Mouse (Mus musculus) thymus, adult 2 months (tissue): ENCODE results near the gene Fkbp15. TPM values are rescaled to one million over a fixed set of nuclear protein-coding genes. Genes with fewer than 3 reads are reported as not detected.

ENCODE experiments used
- DNase-seq: peaks from one replicate; pipeline ENCODE4 v3.0.0; 2021
- H3K27ac ChIP-seq: fragments of 200-500 bp; 2 replicates; pipeline ENCODE4 v1.5.1; 2012; ENCODE audit warnings: low read length, control low read depth; ENCODE audit not compliant: control insufficient read depth, insufficient read depth
- H3K27me3 ChIP-seq: fragments of 200-500 bp; 2 replicates; pipeline ENCODE4 v1.6.1; 2012; ENCODE audit warnings: mild to moderate bottlenecking, low read length, moderate library complexity, mixed read lengths; ENCODE audit not compliant: control insufficient read depth, insufficient read depth
- H3K36me3 ChIP-seq: fragments of 200-500 bp; 2 replicates; pipeline ENCODE4 v1.6.1; 2012; ENCODE audit warnings: mild to moderate bottlenecking, low read length, moderate library complexity; ENCODE audit not compliant: control insufficient read depth, insufficient read depth
- H3K4me1 ChIP-seq: fragments of 200-500 bp; replicated peaks from 2 replicates; pipeline ENCODE4 v1.6.1; 2012; ENCODE audit warnings: low read length; ENCODE audit not compliant: control insufficient read depth, insufficient read depth
- H3K4me3 ChIP-seq: fragments of 200-500 bp; 2 replicates; pipeline ENCODE4 v1.5.1; 2012; ENCODE audit warnings: mild to moderate bottlenecking, low read length, control low read depth, moderate library complexity; ENCODE audit not compliant: control insufficient read depth, insufficient read depth
- CTCF ChIP-seq: fragments of 200-500 bp; IDR thresholded peaks from 2 replicates; pipeline ENCODE4 v1.5.1; 2012; ENCODE audit warnings: mild to moderate bottlenecking, control low read depth, low read length, moderate library complexity, borderline replicate concordance; ENCODE audit not compliant: control insufficient read depth, poor library complexity, insufficient read depth; ENCODE audit errors: extremely low read depth
- POLR2A ChIP-seq: fragments of 200-500 bp; IDR thresholded peaks from 2 replicates; pipeline ENCODE4 v1.6.1; 2012; ENCODE audit warnings: mild to moderate bottlenecking, low read length, control low read depth, moderate library complexity; ENCODE audit not compliant: control insufficient read depth, poor library complexity, insufficient read depth; ENCODE audit errors: extremely low read depth
- WGBS: fragments of 180-500 bp; shearing (Covaris S2); methylation state at CpG from one replicate; pipeline ENCODE4 v1.1.7; 2018; 5-methylcytosine and 5-hydroxymethylcytosine counted together
- polyA plus RNA-seq: library from polyadenylated mRNA; depleted of rRNA; stranded (reverse); fragments of >200 nt; gene quantifications from 2 replicates; pipeline ENCODE4 v1.2.3, GENCODE M21; 2012

Fkbp15 gene
- polyA plus RNA-seq, 1 experiment = 59.3 TPM

DNA sequence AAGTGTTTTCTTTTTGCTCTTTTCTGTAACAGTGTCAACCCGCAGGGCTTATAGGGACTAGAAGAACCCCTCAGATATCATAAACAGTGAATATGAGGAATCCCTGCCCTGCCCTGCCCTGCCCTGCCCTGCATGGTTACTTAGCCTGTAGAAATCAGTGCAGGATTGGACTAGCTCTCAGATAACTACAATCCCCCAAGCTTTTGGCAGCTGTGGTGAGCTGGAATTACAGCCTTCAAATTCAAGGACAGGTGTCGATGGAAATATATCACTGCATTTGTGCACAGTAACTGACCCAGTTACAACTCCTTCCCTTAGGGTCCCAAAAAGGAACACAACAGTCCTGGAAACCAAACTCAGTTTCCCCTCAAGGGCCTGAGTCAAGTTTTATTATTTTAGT, 60.3 kb downstream of the Fkbp15 start:
- TF ChIP-seq CTCF (no peak), POLR2A (no peak)
- H3K36me3 ChIP-seq = peaks cover 48% of the 10 kb centered on the region
- no peak for DNase-seq
- H3K4me3 ChIP-seq = no peak overlapping the region
- no peaks in the 10 kb centered on the region for H3K4me1 ChIP-seq
- WGBS = 96% methylated on average over 2 of the region's 2 CpGs
- no peak overlapping the region for H3K27ac ChIP-seq
- H3K27me3 ChIP-seq = no peaks in the 10 kb centered on the region

DNA sequence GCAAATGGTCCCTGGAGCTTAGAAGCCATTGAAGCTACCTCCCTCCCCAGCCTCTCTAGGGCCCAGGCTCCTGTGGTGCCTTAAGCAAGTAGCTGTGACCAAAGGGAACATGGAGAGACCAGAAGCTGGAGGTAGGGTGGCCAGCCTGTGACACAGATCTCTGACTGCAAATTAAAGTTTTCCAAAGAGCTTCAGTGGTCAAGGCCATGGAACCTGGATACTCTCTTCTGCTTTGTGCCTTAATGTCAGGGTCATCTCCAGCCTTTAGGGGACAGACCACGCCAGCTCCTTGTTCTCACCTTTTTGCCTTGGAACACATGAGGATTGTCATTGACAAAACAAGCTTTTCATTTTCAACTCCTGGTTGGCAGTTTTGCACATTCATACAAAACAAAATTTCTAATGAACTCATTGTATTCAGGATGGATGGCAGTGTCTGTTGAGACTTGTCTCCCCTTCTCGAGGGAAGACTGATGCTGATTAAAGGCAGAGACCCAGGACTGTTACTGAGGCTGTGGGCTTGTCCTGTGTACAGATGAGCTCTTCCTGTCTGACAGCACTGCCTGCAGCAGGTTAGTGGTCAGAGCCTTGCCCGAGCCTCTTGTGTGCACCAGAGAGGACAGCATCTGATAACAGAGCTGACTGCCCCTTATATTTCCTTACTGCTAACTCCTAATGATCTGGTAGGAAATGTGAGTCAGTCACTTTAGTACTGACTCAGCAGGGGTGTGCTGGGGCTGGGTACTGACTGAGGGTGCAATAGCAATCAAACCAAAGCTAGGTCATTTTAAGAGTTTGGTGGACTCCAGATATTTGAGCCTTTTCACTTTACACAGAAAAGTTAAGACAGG, 62.8 kb downstream of the Fkbp15 start:
- DNase-seq = no peak
- WGBS = 91% methylated on average over 3 of the region's 3 CpGs
- Histone ChIP-seq H3K36me3 (peaks cover 24% of the 10 kb centered on the region), H3K27me3 (no peaks in the 10 kb centered on the region), H3K4me1 (no peaks in the 10 kb centered on the region), H3K4me3 (no peak overlapping the region), H3K27ac (no peak overlapping the region)
- TF ChIP-seq POLR2A = no peak
- no peak for TF ChIP-seq CTCF

DNA sequence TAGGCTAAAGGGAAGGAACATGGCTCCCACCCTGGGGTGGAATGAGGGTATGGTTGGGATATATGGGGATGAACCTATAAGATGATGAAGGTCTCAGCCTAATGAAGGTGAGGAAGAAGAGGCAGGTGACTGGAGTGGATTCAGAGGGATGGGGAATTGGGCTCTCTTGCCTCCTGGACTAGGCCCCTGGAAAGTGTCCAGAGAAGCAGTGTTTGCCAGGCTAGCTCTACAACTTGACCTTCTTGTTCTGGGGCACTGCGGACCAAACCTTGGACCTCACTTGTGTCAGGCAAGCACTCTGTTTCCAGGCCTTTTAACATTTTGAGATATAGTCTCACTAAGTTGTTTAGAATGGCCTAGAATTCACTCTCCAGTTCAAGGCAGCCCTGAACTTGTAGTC, 65.6 kb downstream of the Fkbp15 start:
- DNase-seq = no peak
- Histone ChIP-seq H3K36me3 (peaks cover 9% of the 10 kb centered on the region; the same call in 1 of the 2 replicates), H3K27ac (no peak overlapping the region), H3K4me1 (no peaks in the 10 kb centered on the region), H3K27me3 (no peaks in the 10 kb centered on the region), H3K4me3 (no peak overlapping the region)
- TF ChIP-seq POLR2A (no peak), CTCF (no peak)
- 92% methylated on average over 1 of the region's 1 CpGs for WGBS

DNA sequence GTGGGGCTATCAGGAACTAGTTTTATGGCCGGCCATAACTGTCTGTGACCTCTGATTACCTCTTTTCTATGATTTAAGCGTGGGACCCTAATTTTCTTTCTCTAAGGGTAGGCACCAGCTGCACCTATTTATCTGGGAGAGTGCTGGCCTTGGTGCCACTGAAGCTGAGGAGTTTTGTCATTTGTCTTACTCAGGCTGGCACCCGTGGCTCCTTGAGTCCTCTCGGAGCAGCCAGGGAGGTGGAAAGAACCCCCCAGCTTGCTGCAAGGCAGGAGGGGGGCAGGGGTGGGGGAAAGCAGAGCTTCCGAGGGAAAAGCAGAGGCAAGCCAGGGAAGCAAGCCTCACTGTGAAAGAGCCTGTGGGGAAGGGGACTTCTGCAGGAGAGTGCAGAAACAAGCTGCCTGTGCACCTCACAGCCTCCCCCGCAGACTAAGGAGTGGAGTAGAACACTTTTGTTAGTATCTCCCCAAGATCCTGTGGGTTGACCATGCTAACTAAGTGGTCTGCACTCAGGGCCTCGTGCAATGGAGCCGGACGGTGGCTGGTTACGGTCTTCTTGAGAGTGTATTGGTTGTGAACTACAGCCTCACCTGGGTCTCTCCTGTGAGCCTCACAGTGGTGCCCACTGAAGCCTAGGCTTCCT, 67.0 kb downstream of the Fkbp15 start:
- Histone ChIP-seq H3K27ac (no peak overlapping the region), H3K4me3 (no peak overlapping the region), H3K36me3 (peaks cover 5% of the 10 kb centered on the region; the same call in 1 of the 2 replicates), H3K4me1 (no peaks in the 10 kb centered on the region), H3K27me3 (no peaks in the 10 kb centered on the region)
- DNase-seq = no peak
- 96% methylated on average over 10 of the region's 10 CpGs for WGBS
- TF ChIP-seq CTCF = no peak
- no peak for TF ChIP-seq POLR2A

DNA sequence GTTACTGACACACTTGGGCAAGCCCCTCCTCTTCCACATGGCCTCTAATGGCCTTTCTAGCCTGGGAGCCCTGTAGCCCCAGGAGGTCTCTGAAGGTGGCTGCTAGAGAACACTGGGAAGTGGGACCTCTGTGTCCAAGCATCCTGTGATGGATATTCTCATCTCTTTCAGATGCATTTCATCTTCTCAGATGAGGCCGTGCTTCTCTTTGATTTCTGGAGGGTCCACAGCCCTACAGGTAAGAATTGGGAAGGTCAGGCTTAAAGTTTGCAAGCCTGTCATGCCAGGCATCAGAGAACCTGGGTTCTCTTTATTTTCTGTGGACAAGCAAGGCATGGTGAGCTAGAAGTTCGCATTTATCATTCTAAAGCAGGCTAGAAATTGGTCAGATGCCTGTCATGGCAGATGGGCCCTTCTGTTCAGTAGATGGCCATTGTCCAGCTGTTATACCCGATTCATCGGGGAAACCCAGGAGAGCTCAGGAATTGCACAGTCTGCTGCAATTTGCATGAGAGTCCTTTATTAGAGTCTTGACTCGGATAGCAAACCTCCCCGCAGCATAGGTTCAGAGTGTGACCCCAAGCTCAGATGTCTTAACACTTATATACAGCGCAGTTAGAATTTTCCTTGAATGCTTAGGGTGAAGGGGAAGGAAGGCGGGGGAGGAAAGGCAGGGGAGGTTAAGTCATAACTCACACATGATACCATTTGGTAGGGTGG, 67.7 kb downstream of the Fkbp15 start:
- no peak overlapping the region for H3K27ac ChIP-seq
- H3K27me3 ChIP-seq = no peaks in the 10 kb centered on the region
- 0 out of 2 replicates have a peak, but pooled peaks cover 5% of the 10 kb centered on the region for H3K36me3 ChIP-seq
- no peak overlapping the region for H3K4me3 ChIP-seq
- no peak for TF ChIP-seq CTCF
- TF ChIP-seq POLR2A = no peak
- no peak for DNase-seq
- WGBS = 96% methylated on average over 8 of the region's 8 CpGs
- peaks cover 1% of the 10 kb centered on the region for H3K4me1 ChIP-seq

DNA sequence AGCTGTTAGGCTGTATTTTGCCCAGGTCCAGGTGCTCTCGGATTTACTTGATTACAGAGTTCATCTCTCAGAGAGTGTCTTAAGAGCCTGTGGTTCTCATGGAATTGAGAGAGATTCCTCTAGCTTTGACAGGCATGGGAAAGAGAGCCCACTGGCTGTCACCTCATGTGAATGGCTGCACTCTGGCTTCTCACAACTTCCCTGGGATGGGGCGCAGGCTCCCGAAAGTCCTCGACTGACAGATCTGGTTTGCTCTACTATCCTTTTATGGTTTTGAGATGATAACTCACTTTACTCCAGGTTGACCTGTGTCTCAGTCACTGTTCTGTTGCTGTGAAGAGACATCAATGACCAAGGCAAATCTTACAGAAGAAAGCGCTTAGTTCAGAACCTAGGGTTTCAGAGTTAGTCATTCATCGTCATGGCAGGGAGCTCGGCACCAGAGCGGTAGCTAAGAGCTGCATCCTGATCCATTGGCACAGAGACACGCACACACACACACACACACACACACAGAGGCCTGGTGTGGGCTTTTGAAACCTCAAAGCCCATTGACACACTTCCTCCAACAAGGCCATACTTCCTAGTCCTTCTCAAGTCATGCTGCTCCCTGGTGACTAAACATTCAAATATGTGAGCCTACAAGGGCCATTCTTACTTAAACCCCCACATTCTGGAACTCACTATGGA, 69.4 kb downstream of the Fkbp15 start:
- Histone ChIP-seq H3K36me3 (no peaks in the 10 kb centered on the region), H3K4me3 (no peak overlapping the region), H3K27me3 (no peaks in the 10 kb centered on the region), H3K27ac (no peak overlapping the region), H3K4me1 (peaks cover 6% of the 10 kb centered on the region)
- no peak for TF ChIP-seq POLR2A
- no peak for DNase-seq
- 89% methylated on average over 9 of the region's 9 CpGs for WGBS
